Mouse (Mus musculus) kidney, adult 18-20 months (tissue): ENCODE measurements at regions not wholly inside any gene's neighbourhood (a gene's known extent, or its start where the extent isn't known, plus 50 kb on each side); places are given as distances from the start of the nearest gene placed in this dataset.
A peak's percentile ranks its signal among the peaks of the same experiment; 100 is the strongest.

Experiments
- DNase-seq: peaks from one replicate; pipeline ENCODE4 v3.0.0; 2021

GRCm38 (mm10) chr13:113736468-113736867, 57.8 kb upstream of the Arl15 start:
- no peak for DNase-seq

GRCm38 (mm10) chr13:113735611-113736285, 58.6 kb upstream of the Arl15 start:
- no peak for DNase-seq

DNA sequence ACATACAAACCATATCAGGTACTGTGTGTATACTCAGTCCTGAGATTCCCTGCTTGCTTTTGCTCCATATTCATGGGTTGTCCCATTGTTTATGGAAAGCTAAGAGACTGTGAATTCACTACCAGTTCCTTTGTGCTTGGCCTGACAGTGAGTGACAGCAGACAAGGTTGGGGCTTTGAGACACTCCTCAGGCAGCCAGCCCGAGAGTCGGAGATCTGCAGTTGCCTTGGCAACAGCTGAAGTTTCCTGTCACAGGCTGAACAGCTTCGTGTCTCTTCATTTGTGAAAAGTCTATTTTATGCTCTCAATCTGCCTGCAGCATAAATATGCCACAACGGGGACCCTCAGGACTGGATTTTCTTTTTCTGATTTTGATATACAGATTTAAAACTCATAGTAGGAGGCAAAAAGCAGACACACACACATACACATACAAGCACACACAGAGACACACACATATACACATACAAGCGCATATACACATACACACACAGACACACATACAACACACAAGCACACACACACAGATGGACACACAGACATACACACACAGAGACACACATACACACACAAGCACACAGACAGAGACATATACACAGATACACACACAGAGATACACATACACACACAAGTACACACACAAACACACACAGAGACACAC, 60.0 kb upstream of the Arl15 start:
- no peak for DNase-seq

GRCm38 (mm10) chr13:113733734-113734133, 60.6 kb upstream of the Arl15 start:
- no peak for DNase-seq

- peak; percentile 23 for DNase-seq
Observed at GRCm38 (mm10) chr13:113730776-113731400, 63.4 kb upstream of the Arl15 start.

DNA sequence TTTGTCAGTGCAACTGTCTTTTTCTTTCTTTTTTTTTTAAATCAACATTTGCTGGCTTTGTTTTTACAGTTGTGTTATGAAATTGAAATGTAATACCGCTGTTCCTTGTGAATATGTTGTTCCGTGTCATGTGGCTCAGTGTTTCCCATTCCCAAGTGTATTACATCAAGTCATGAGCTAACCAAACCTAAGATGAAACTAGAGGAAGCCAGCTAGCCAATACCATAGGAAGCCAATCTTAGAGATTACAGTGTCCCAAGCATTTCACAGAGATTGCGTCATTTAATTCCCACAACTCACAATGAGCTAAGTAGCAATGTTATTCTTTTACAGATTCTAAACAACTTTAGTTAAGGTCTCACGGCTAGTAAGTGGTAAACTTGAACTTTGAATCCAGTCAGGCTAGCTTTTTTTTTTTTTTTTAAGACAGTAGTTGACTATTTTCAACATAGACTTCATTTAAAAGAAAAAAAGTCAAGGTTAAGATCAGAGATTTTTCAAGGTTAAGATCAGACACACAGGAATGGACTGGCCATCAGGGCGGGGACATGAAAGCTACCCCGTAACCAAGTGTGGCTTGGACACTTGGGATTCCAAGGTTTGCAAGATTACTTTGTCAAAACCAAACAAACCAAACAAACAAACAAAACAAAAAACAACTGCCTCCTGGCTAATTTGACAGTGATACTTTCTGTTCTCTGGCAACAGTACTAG, 64.1 kb upstream of the Arl15 start:
- peak; percentile 7 for DNase-seq

DNA sequence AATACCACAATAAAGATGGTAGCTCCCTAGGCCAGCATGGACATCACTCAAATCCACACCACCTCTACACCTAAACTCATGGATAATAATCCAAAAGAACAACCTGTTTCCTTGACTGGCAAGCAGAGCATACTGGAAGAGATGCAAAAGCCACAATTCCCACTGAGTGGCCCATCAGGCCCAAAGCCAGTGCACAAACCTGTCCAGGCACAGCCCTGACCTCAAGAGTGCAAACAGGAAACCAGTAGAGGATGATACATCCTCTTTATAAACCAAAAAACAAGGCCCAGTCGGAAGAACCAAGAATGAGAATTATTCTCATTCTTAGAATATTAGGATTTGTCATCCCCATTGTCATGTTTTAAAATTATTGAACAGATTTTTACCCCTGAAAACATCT, 64.7 kb upstream of the Arl15 start:
- no peak for DNase-seq

DNA sequence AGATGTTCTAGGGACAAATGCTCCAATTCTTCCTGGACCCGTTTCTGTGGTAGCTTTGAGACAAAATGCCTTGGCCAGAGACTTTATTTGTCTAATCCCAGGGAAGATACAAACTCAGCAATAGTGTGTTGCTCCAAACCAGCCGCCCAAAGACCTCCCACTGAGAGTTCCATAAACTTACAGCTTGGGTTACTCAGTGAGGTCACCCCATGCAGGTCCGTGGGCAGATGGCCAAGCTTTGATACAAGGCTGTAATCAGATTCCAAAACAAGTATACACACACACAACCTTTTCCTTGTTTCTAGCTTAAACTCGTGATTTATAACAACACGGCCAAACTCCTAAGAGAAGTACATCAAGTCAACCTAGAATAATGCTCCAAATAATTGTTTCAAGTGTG, 64.6 kb upstream of the Hspb3 start:
- DNase-seq = peak; percentile 74

DNA sequence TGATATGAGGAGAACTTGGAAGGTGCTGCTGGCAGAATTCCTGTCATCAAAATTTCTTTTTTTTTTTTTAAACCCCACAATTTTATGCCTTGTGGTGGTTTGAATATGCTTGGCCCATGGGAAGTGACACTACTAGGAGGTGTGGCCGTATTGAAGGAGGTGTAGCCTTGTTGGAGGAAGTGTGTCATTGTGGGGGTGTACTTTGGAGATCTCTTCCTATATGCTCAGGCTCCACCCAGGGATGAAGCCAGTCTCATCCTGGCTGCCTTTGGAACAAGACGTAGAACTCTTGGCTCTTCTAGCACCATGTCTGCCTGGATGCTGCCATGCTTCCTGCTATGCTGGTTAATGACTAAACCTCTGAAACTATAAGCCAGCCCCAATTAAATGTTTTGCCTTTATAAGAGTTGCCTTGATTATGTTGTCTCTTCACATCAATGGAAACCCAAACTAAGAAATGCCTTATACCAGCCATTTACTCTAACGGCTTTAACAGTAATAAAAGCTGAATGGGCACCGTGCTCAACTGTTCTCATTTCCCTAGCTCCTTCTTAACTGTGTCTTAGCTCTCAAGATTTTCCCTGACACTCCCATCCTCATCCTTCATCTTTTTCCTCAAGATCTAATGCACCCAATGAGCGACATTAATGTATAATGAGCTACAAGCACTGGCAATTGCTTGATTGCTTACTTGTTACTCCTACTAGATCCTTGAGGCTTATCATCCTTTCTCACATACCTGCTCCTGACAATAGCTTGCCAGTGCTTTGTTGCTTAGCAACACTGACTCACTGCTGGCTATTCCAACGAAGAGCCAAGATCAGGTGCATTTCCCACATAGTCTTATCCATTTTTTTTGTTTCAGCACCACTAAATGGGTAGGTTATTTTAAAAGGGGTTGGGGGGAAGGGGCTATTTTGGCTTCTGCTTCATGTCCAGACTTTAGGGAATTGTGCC, 61.7 kb upstream of the Hspb3 start:
- DNase-seq = no peak

DNA sequence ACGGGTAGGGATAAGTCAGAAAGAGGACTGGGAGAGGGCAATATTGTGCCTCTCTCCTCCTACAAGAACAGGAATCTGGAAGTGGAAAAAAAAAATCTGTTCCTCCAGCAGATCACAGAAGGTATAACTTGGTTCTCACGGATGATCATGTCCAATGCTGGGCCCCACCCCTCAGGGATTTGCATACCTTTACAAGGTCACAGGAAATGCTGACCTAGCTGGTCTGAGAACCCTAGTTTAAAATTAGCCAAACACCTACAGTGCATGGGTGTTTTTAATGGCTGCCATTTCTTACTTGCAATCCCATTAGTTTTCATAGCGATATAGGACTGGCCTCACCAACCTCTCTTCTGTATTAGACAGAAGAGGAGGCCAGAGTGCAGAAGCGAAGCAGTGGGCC, 51.8 kb upstream of the Hspb3 start:
- DNase-seq = peak; percentile 6

DNA sequence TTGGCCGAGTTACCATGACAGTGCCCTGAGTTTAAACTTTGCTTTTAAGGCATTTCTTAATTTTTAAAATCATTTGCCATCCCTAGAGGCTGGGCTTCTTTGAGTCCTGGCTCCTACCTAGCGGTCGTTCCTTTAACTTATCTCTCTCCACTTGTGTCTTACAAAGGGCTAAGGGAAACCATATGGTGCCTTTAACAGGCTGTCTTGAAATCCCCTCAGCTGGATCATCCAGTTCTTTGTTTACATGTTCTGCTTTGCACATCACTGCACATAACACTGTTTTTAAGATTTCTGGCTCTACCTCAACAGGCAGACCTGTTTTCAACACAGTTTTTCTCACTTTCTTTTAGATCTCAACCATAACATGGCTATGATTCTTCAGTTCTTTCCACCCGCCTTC, 50.4 kb upstream of the Hspb3 start:
- no peak for DNase-seq
